Mouse (Mus musculus): ENCODE measurements at regions not wholly inside any gene's neighbourhood (a gene's known extent, or its start where the extent isn't known, plus 50 kb on each side); places are given as distances from the start of the nearest gene placed in this dataset.

DNA sequence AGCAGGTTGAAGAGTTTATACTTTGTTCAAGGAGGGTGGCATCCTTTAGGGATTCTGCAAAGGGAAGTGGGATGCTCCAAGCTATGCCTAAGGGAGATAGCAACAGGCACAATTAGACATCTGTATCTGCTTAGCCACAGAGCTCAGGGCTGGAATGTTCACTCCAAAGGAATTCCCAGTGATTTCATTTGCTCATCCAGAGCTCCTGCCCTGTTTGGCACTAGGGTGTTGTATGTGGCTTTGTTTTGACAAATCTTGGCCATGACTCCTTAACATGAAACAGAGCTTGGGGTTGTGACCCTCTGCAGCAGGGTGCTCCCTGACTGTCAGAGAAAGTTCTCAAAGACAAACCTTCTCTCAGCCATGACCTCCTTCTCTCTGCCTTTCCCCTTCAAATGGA lies 194.8 kb upstream of the 1810046K07Rik start:
- DNase-seq, result no peak

- no peak for DNase-seq
These were observed 197.2 kb upstream of the 1810046K07Rik start for GRCm38 (mm10) chr9:51525906-51526305.

DNA sequence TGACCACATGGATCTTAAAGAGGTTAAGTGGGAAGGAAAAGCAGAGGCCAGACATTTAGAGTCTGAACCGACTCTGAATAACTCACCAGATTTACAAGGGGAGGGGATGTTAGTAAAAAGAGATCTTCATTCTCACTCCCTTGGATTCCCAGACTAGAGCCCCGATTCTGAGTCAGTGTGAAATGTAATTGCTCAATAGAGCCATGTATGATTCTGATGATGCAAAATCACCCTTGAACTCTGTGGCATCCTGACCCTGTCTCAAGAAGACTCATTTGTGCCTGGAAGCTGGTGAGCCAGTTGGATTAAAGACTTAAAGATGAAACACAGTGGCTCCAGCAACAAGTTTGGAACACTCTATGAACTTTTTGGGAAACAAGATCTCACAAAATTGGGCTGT lies 210.2 kb upstream of the 1810046K07Rik start:
- no peak for DNase-seq

DNA sequence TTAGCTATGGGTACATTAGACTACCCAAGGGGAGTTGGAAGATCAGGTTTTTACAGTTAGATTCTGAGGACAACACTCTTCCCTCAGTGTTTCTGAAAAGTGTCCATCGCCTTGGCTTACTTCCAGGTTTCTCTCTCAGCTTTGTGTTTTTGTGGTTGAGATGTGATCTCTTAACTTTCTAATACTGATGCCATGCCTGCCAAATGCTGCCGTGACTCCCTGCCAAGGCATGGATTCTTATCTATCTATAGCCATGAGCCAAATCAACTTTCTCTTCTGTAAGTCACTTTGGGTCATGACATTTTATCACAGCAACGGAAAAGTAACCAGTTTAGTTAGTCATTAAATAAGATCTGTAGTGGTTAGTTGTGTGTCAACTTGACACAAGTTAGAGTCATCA lies 213.2 kb upstream of the 1810046K07Rik start:
- DNase-seq, result no peak

DNA sequence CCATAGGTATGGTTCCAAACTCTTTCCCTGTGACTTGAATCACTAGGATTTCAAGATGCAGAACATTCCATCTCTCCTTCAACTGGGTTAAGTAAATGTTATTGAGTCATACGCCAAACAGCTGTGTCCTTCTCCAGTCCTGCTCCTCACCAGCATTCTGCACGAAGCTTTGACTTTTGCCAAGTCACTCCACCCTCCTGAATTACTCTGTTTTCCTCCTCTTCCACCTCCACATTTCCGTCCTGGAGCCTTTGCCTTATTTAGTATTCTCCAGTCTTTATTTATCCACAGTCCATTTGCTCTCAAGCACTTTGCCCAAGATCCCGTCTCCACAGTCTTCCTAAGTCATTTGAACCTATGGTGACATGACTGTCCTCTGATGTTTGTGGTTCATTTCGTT lies 193.1 kb upstream of the Arhgap20 start:
- DNase-seq, result no peak

- DNase-seq, result no peak
These were observed 183.5 kb upstream of the Arhgap20 start for GRCm38 (mm10) chr9:51581601-51582000.

DNA sequence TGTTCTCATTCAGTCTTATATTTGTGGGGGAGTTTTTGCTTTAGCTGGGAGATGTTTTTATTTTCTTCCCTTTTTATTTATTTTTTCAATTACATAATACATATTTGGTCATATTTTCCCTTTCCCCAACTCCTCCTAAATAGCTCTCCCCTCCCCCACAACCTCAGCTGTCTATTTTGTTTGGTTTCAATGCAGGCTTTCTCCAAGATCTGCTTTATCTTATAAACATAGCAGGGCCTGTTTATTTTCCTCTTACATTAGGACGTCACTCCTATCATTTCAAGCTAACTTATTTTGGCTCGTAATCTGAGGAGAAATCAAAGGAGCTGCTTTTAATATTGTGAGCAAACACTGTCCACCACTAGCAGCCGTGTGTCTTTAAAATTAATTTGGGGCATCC lies 171.4 kb upstream of the Arhgap20 start:
- DNase-seq, result no peak

DNA sequence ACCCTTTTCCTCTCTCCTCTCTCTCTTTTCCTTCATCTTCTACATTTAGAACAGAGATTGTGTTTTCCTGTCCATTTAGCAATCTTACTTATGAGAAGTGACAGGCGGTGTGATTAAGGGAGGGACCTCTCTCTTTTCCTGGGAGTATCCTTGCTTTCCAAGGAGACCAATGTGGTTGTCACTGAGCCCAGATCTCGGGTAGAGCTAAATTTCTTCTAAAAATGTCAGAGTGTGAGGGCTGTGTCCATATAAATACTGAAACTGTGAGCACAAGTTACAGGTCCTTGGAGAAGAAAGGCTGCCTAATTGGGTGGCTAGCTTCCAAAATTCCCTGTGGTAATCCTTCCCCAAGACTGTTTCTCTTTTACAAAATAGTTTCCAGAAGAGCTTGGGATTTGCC lies 166.4 kb upstream of the Arhgap20 start:
- DNase-seq, result no peak

DNA sequence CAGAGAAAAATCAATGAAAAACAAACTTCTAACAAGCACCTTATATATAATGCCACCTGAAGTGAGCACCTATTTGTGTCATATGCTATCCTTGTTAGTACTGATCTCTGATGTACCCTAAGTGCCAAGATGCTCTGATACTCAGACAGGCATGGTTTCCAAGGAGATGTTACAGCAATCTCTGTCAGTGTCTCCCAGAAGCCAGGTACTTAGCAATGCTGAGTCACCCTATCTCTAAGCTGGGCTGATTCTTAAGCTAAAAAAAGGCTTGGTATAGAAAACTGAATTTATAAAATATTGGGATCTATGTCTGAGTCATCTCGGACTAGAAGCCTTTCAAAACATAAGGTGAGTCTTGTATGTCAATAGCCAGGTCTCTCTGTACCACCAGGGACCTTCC lies 157.0 kb upstream of the Arhgap20 start:
- no peak for DNase-seq

DNA sequence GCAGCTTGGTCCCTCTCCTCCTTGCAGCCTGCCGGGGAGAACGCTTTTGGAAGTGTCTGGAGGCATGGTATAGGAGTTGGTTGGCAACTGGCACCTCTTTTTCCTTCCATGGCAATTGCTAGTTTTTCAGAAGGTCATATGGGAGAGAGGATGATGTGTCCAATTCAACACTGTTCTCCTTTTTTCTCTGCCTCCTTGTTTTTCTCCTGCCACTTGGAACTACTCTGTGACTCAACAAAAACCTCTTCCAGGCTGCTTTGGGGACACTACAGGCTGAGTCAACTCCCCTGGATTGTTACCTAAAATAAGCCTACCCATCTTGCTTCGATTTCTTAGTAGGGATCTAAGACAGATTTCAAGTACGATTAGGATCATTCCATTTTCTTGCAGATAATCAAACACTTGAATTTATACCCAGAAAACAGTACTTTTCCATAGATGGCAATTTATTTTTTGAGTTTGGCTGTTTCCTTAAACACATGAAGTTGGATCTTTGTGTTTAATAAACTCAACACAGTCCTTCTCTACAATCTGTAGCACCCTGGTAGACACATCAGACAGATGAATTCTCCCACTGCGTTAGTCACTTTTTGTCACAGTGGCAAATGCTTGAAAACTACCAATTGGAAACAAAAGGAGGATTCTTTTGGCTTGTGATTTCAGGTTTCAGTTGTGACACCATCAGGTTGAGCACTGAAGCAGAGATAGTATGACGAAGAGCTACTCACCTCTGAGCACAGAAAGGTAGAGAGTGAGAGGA lies 156.3 kb upstream of the Arhgap20 start:
- no peak for DNase-seq

DNA sequence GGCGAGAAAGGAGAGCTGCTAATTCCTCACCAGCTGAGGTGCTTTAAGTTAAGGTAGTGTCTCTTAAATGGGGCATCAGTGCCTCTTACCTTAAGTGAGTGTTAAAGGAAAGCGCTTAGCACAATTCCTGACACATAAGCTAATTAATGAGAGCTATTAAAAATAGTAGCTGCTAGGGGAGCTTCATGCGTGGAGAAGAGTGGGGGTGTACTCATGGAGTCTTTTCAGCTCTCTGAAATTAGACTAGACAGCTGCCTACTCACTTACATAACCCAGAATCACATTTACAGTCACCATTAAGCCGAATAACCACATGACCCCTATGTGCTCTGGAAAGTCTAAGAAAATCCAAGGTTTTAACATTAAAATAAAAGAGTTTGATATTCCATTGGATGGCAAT lies 139.0 kb upstream of the Arhgap20 start:
- DNase-seq, result no peak

DNA sequence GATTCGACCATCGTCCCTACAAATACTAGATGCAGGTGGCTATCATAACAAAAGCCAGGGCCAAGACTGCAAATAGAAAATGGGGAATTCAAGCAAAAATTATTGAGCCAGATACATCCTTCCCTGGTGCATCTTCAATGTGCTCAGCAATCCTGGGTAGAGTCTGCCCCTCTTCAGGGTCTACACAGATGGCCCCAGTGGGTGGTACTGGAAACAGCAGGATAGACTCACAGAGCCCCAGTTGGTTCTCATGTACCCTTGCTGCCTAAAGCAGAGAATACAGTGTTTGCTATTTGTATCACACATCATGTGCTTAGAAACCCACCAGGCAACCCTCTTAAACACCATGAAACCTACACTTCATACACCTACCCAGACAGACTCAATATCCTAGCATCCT lies 129.0 kb upstream of the Arhgap20 start:
- no peak for DNase-seq

GRCm38 (mm10) chr9:51636559-51637127 lies 128.5 kb upstream of the Arhgap20 start:
- no peak for DNase-seq

DNA sequence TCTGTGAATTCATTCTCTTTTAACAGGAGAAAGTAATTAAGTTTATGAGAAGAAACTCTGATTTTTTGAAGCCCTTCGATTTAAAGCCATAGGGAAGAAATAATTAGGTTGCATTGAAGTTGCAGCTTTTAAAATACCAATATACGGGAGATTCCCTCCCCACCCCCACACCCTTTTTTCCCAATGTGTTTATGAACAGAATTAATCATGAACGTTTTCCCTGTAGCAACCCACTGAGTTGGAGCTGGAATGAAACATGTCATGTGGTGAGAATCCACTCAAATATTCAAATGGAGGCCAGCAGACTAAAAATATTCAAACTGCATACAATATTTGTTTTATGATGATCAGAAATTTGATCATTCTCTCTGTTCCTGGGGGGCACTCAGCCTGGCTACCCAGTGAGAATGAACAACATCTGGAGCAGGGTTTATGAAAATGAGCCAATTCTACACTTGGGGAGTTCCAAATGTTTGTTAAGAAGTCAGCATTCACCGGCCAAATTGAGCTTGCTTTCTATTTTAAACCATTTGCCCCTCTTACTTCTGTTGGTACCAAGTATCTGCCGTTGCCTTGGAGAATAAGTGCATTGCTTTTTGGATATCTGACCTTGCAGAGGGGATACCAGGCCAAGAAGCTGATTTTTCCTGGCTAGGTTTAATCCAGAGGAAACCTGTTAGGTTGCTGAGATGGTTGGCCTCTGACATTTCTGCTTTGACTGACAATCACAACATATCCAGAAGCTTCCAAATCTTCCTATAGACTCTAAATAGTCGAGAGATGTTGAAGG lies 127.8 kb upstream of the Arhgap20 start:
- no peak for DNase-seq

GRCm38 (mm10) chr9:51641706-51642105 lies 123.4 kb upstream of the Arhgap20 start:
- DNase-seq, result no peak

- no peak for DNase-seq
These were observed 119.7 kb upstream of the Arhgap20 start for GRCm38 (mm10) chr9:51645426-51645825.

- DNase-seq, result no peak
These were observed 111.5 kb upstream of the Arhgap20 start for GRCm38 (mm10) chr9:51653376-51654292.

- no peak for DNase-seq
These were observed 110.5 kb upstream of the Arhgap20 start for GRCm38 (mm10) chr9:51654645-51655044.

GRCm38 (mm10) chr9:51657796-51658195 lies 107.3 kb upstream of the Arhgap20 start:
- no peak for DNase-seq

GRCm38 (mm10) chr9:51660908-51661874 lies 103.9 kb upstream of the Arhgap20 start:
- DNase-seq, result peak; percentile 48 to 56

GRCm38 (mm10) chr9:51661911-51662310 lies 103.2 kb upstream of the Arhgap20 start:
- no peak for DNase-seq

DNA sequence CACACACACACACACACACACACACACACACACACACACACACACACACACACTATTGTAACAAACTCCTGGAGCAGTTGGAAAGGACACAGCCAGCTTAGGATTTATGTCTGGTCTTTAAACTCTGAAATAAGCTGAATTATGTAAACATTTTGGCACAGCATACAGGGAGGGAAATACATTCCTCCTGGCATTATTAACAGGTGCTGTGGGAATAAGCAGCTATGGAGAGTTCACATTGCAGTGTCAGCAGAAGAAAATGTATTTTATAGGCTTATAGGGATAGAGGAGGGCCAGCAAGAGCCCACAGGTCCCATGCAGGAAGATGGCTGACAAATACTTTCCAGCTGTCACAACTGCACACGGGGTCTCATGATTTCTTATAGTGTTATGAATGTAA lies 100.8 kb upstream of the Arhgap20 start:
- DNase-seq, result no peak

Measured in kidney, postnatal 4 days (tissue).